Mouse (Mus musculus): ENCODE measurements at regions not wholly inside any gene's neighbourhood (a gene's known extent, or its start where the extent isn't known, plus 50 kb on each side); places are given as distances from the start of the nearest gene placed in this dataset.

- no peak for TF ChIP-seq CTCF (IDR thresholded peaks at IDR 0.05; ENCODE audit: borderline replicate concordance, insufficient read depth, low read depth, low read length)
- TF ChIP-seq POLR2A (IDR thresholded peaks at IDR 0.05; ENCODE audit: borderline replicate concordance, insufficient read depth, low read length), result no peak
These were observed 173.9 kb upstream of the Dapk1 start for GRCm38 (mm10) chr13:60427755-60428385.

Data from cerebellum, adult 2 months (tissue).